Mouse (Mus musculus) liver, adult 2 months (tissue): ENCODE data around the gene Tmprss11d.

Source experiments
- CTCF ChIP-seq: fragments of 200-500 bp; IDR thresholded peaks from 2 replicates; pipeline ENCODE4 v1.5.1; 2011; ENCODE audit warnings: low read depth, low read length, control low read depth
- POLR2A ChIP-seq: fragments of 200-500 bp; IDR thresholded peaks from 2 replicates; pipeline ENCODE4 v1.6.1; 2011; ENCODE audit warnings: low read length, control low read depth; ENCODE audit not compliant: insufficient read depth; ENCODE audit errors: extremely low read depth

DNA sequence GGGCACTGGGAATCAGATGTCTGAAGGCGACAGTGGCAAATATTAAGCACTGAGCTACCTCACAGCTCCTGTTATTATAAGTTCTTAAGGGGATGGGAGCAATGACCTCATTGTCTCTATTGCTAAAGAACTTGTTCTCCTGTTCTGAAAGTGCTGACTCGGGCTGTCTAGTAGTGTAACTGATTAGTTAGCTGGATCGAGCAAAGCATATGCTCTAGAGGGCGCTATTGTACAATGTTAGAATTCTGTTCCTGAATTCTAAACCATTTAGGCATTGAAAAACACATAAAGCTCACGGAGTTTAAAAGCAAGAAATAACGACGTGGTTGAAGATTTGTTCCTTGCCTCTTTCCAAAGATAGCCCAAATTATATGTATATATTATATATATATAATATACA, 20.3 kb downstream of the Tmprss11d start:
- TF ChIP-seq CTCF: no peak
- no peak for TF ChIP-seq POLR2A
